Mouse (Mus musculus): ENCODE data around the gene Krt16. TPM values are rescaled to one million over a fixed set of nuclear protein-coding genes. Genes with fewer than 3 reads are reported as not detected.
"Not testable (repeated sequence)": the region's sequence is repeated elsewhere in the genome, so short reads cannot be mapped to it uniquely, and the experiment has no call there.

Krt16 gene
- polyA plus RNA-seq, 1 experiment from 2014 or later, result not detected

GRCm38 (mm10) chr11:100254360-100255090, 5.8 kb upstream of the Krt16 start:
- no peaks in the 10 kb centered on the region for H3K36me3 ChIP-seq
- ATAC-seq (ENCODE audit: low read depth) (peak; percentile 69), DNase-seq (peak; percentile 16)
- H3K9ac ChIP-seq, result no peak overlapping the region
- H3K27me3 ChIP-seq, result no peaks in the 10 kb centered on the region
- 48% methylated on average over 5 of the region's 5 CpGs for WGBS (ENCODE audit: insufficient replicate concordance)
- H3K27ac ChIP-seq, result no peak overlapping the region
- no peaks in the 10 kb centered on the region; the same call in 1 of the 2 replicates for H3K4me1 ChIP-seq (replicated peaks)
- no peaks in the 10 kb centered on the region for H3K9me3 ChIP-seq (replicated peaks)
- H3K4me3 ChIP-seq (replicated peaks), result no peak overlapping the region
- no peak overlapping the region for H3K4me2 ChIP-seq

GRCm38 (mm10) chr11:100246471-100246870, 2.2 kb downstream of the Krt16 start:
- H3K4me3 ChIP-seq (replicated peaks); DNase-seq; H3K9me3 ChIP-seq (replicated peaks); H3K4me2 ChIP-seq; H3K36me3 ChIP-seq; H3K27me3 ChIP-seq; H3K4me1 ChIP-seq (replicated peaks); H3K27ac ChIP-seq; H3K9ac ChIP-seq; ATAC-seq (ENCODE audit: low read depth): not testable (repeated sequence)
- WGBS (ENCODE audit: insufficient replicate concordance), result 49% methylated on average over 7 of the region's 7 CpGs

GRCm38 (mm10) chr11:100240272-100240671, 8.4 kb downstream of the Krt16 start:
- not testable (repeated sequence) for H3K36me3 ChIP-seq; H3K4me3 ChIP-seq (replicated peaks); H3K4me1 ChIP-seq (replicated peaks); ATAC-seq (ENCODE audit: low read depth); H3K9ac ChIP-seq; H3K27ac ChIP-seq; H3K27me3 ChIP-seq; DNase-seq; H3K4me2 ChIP-seq; H3K9me3 ChIP-seq (replicated peaks)
- WGBS (ENCODE audit: insufficient replicate concordance), result 73% methylated on average over 4 of the region's 4 CpGs

- no peak overlapping the region for H3K27ac ChIP-seq
- H3K27me3 ChIP-seq, result no peaks in the 10 kb centered on the region
- WGBS (ENCODE audit: insufficient replicate concordance), result 48% methylated on average over 8 of the region's 8 CpGs
- H3K4me3 ChIP-seq (replicated peaks), result no peak overlapping the region
- H3K4me2 ChIP-seq, result no peak overlapping the region
- no peak for DNase-seq
- no peaks in the 10 kb centered on the region for H3K9me3 ChIP-seq (replicated peaks)
- no peaks in the 10 kb centered on the region for H3K4me1 ChIP-seq (replicated peaks)
- ATAC-seq (ENCODE audit: low read depth), result no peak
- no peak overlapping the region for H3K9ac ChIP-seq
- no peaks in the 10 kb centered on the region for H3K36me3 ChIP-seq
These were observed 27.0 kb downstream of the Krt16 start for GRCm38 (mm10) chr11:100221741-100222140.

GRCm38 (mm10) chr11:100219304-100219703, 29.4 kb downstream of the Krt16 start:
- WGBS (ENCODE audit: insufficient replicate concordance), result 59% methylated on average over 4 of the region's 4 CpGs
- Histone ChIP-seq H3K27me3 (no peaks in the 10 kb centered on the region), H3K4me3 (replicated peaks) (no peak overlapping the region), H3K4me1 (replicated peaks) (no peaks in the 10 kb centered on the region), H3K9me3 (replicated peaks) (no peaks in the 10 kb centered on the region), H3K4me2 (no peak overlapping the region), H3K27ac (no peak overlapping the region), H3K9ac (no peak overlapping the region), H3K36me3 (no peaks in the 10 kb centered on the region)
- ATAC-seq (ENCODE audit: low read depth) (no peak), DNase-seq (no peak)

- DNase-seq, result no peak
- H3K9me3 ChIP-seq (replicated peaks), result no peaks in the 10 kb centered on the region
- WGBS (ENCODE audit: insufficient replicate concordance), result 23% methylated on average over 6 of the region's 6 CpGs
These were observed 40.2 kb downstream of the Krt16 start for GRCm38 (mm10) chr11:100208542-100208941.

GRCm38 (mm10) chr11:100207498-100207897, 41.2 kb downstream of the Krt16 start, which contains the start of gene Krt14:
Krt14 (minus strand) TSS chr11:100207548.
- ATAC-seq (ENCODE audit: low read depth), result no peak
- H3K9me3 ChIP-seq (replicated peaks), result no peaks in the 10 kb centered on the region
- no peak within 1 kb of the TSS for H3K4me3 ChIP-seq (replicated peaks)
- H3K36me3 ChIP-seq, result no peaks in the 10 kb centered on the region
- no peak within 1 kb of the TSS for H3K9ac ChIP-seq
- H3K27ac ChIP-seq, result no peak within 1 kb of the TSS
- no peaks in the 10 kb centered on the region for H3K4me1 ChIP-seq (replicated peaks)
- no peak within 1 kb of the TSS for H3K4me2 ChIP-seq
- no peak for DNase-seq
- WGBS (ENCODE audit: insufficient replicate concordance), result 73% methylated on average over 8 of the region's 8 CpGs
- H3K27me3 ChIP-seq, result no peaks in the 10 kb centered on the region

More at GRCm38 (mm10) chr11:100208542-100208941, 40.2 kb downstream of the Krt16 start:
- Histone ChIP-seq H3K27me3 (no peaks in the 10 kb centered on the region), H3K9ac (no peak overlapping the region), H3K4me2 (no peak overlapping the region), H3K4me3 (replicated peaks) (no peak overlapping the region), H3K4me1 (replicated peaks) (no peaks in the 10 kb centered on the region), H3K36me3 (no peaks in the 10 kb centered on the region), H3K27ac (no peak overlapping the region)
- no peak for ATAC-seq (ENCODE audit: low read depth)

- H3K4me2 ChIP-seq, result no peak overlapping the region
- no peaks in the 10 kb centered on the region for H3K36me3 ChIP-seq
- WGBS (ENCODE audit: insufficient replicate concordance), result 16% methylated on average over 6 of the region's 6 CpGs
- H3K9me3 ChIP-seq (replicated peaks), result no peaks in the 10 kb centered on the region
- ATAC-seq (ENCODE audit: low read depth) (no peak), DNase-seq (no peak)
- no peak overlapping the region for H3K9ac ChIP-seq
- H3K4me3 ChIP-seq (replicated peaks), result no peak overlapping the region
- H3K27me3 ChIP-seq, result no peaks in the 10 kb centered on the region
- H3K4me1 ChIP-seq (replicated peaks), result no peaks in the 10 kb centered on the region
- no peak overlapping the region for H3K27ac ChIP-seq
These were observed 45.3 kb downstream of the Krt16 start for GRCm38 (mm10) chr11:100203448-100203847.

- Histone ChIP-seq H3K4me1 (replicated peaks) (no peaks in the 10 kb centered on the region), H3K27me3 (no peaks in the 10 kb centered on the region), H3K4me2 (no peak overlapping the region), H3K4me3 (replicated peaks) (no peak overlapping the region), H3K9ac (no peak overlapping the region), H3K36me3 (no peaks in the 10 kb centered on the region), H3K9me3 (replicated peaks) (no peaks in the 10 kb centered on the region), H3K27ac (no peak overlapping the region)
- DNase-seq (no peak), ATAC-seq (ENCODE audit: low read depth) (no peak)
- 50% methylated on average over 4 of the region's 4 CpGs for WGBS (ENCODE audit: insufficient replicate concordance)
These were observed 45.8 kb downstream of the Krt16 start for GRCm38 (mm10) chr11:100202906-100203305.

- no peak overlapping the region for H3K27ac ChIP-seq
- H3K9me3 ChIP-seq (replicated peaks), result no peaks in the 10 kb centered on the region
- H3K4me3 ChIP-seq (replicated peaks), result no peak overlapping the region
- no peaks in the 10 kb centered on the region for H3K4me1 ChIP-seq (replicated peaks)
- no peak overlapping the region for H3K9ac ChIP-seq
- H3K27me3 ChIP-seq, result no peaks in the 10 kb centered on the region
- no peak for DNase-seq
- H3K4me2 ChIP-seq, result no peak overlapping the region
- H3K36me3 ChIP-seq, result no peaks in the 10 kb centered on the region
- no peak for ATAC-seq (ENCODE audit: low read depth)
- WGBS (ENCODE audit: insufficient replicate concordance), result 36% methylated on average over 8 of the region's 8 CpGs
These were observed 48.4 kb downstream of the Krt16 start for GRCm38 (mm10) chr11:100200104-100200820.

GRCm38 (mm10) chr11:100198666-100199065, 50.0 kb downstream of the Krt16 start:
- no peaks in the 10 kb centered on the region for H3K9me3 ChIP-seq (replicated peaks)
- no peak for DNase-seq
- no peaks in the 10 kb centered on the region for H3K27me3 ChIP-seq
- H3K4me2 ChIP-seq, result no peak overlapping the region
- no peak overlapping the region for H3K9ac ChIP-seq
- no peak overlapping the region for H3K27ac ChIP-seq
- no peaks in the 10 kb centered on the region for H3K4me1 ChIP-seq (replicated peaks)
- H3K36me3 ChIP-seq, result no peaks in the 10 kb centered on the region
- H3K4me3 ChIP-seq (replicated peaks), result no peak overlapping the region
- ATAC-seq (ENCODE audit: low read depth), result no peak
- 50% methylated on average over 4 of the region's 4 CpGs for WGBS (ENCODE audit: insufficient replicate concordance)

Measured in liver, embryonic 13.5 days (tissue).